Mouse (Mus musculus): Measurements from ENCODE around the gene Fancd2os.

DNA sequence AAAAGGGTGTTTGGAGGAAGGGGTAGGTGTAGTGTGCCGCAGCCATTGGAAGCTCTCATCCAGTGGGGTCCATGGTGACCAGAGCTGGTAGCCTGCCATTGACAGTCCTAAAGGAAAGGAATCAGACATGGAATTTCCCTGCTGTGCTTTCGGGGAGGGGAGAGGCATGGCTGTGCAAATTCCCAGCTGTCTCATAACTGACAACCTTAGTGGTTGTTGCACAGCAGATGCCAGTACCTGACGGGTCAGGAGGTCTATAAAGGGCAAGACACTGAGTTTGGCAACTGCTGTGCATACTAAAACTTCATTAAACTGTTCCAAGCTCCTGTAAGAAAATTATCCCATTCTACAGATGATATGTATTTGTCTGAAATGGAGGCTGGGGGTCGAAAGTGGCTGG, 2.6 kb downstream of the Fancd2os start:
- TF ChIP-seq CTCF (IDR thresholded peaks at IDR 0.05; ENCODE audit: low read depth) (no peak), EP300 (optimal IDR thresholded peaks at IDR 0.05) (no peak)
